ENCODE assay signal across 2 mouse cellular contexts in genomic region chr15:100470037-100470436, GRCm38 (mm10).
A peak's percentile ranks its signal among the peaks of the same experiment; 100 is the strongest.
TF ChIP-seq lines count a peak whose summit lies in the region.

No protein-coding gene starts in this region.

TF ChIP-seq in CH12.LX, 34 proteins besides CTCF, POLR2A, EP300 and RAD21 (continued from another document):
- no peak for TF ChIP-seq ZC3H11A (IDR thresholded peaks at IDR 0.05; ENCODE audit: low read depth, low read length)
- TF ChIP-seq ZMIZ1 (IDR thresholded peaks at IDR 0.05; ENCODE audit: low read depth, low read length) = no peak
- no peak for TF ChIP-seq ETS1 (conservative IDR thresholded peaks at IDR 0.05; ENCODE audit: low read depth, low read length)
- TF ChIP-seq SMC3 (IDR thresholded peaks at IDR 0.05; ENCODE audit: low read depth, low read length) = no peak
- no peak for TF ChIP-seq PAX5 (IDR thresholded peaks at IDR 0.05; ENCODE audit: low read length)
- TF ChIP-seq SIN3A (IDR thresholded peaks at IDR 0.05; ENCODE audit: low read length) = no peak
- TF ChIP-seq MEF2A (IDR thresholded peaks at IDR 0.05; ENCODE audit: borderline replicate concordance, low read depth, low read length) = no peak
- no peak for TF ChIP-seq E2F4 (IDR thresholded peaks at IDR 0.05; ENCODE audit: insufficient replicate concordance, low read depth, low read length)
- no peak for TF ChIP-seq MXI1 (IDR thresholded peaks at IDR 0.05; ENCODE audit: low read depth, low read length)
- TF ChIP-seq NELFE (IDR thresholded peaks at IDR 0.05; ENCODE audit: low read depth, low read length) = no peak
- TF ChIP-seq ZNF384 (IDR thresholded peaks at IDR 0.05; ENCODE audit: low read depth, low read length) = no peak
- no peak for TF ChIP-seq HCFC1 (IDR thresholded peaks at IDR 0.05; ENCODE audit: low read depth, low read length)
- no peak for TF ChIP-seq KAT2A (IDR thresholded peaks at IDR 0.05; ENCODE audit: insufficient replicate concordance, low read length)
- TF ChIP-seq CHD2 (IDR thresholded peaks at IDR 0.05; ENCODE audit: low read length) = no peak
- TF ChIP-seq JUND (conservative IDR thresholded peaks at IDR 0.05; ENCODE audit: low read depth, low read length) = no peak
- TF ChIP-seq POLR2AphosphoS2 (IDR thresholded peaks at IDR 0.05; ENCODE audit: low read depth, low read length) = no peak
TF ChIP-seq in CH12.LX: peak in this region for 0.

TF ChIP-seq in MEL, 35 proteins besides CTCF, POLR2A, EP300 and RAD21 (continued from another document):
- TF ChIP-seq POLR2AphosphoS5 (IDR thresholded peaks at IDR 0.05; ENCODE audit: borderline replicate concordance, low read depth, low read length) (no peak), ZMIZ1 (IDR thresholded peaks at IDR 0.05; ENCODE audit: low read depth, low read length) (no peak), USF1 (IDR thresholded peaks at IDR 0.05; ENCODE audit: low read depth, low read length) (peak; percentile 61), ELF1 (IDR thresholded peaks at IDR 0.05; ENCODE audit: low read depth, low read length) (no peak), NELFE (IDR thresholded peaks at IDR 0.05; ENCODE audit: low read depth, low read length) (no peak)
